Mouse (Mus musculus): ENCODE measurements at regions not wholly inside any gene's neighbourhood (a gene's known extent, or its start where the extent isn't known, plus 50 kb on each side); places are given as distances from the start of the nearest gene placed in this dataset.

DNA sequence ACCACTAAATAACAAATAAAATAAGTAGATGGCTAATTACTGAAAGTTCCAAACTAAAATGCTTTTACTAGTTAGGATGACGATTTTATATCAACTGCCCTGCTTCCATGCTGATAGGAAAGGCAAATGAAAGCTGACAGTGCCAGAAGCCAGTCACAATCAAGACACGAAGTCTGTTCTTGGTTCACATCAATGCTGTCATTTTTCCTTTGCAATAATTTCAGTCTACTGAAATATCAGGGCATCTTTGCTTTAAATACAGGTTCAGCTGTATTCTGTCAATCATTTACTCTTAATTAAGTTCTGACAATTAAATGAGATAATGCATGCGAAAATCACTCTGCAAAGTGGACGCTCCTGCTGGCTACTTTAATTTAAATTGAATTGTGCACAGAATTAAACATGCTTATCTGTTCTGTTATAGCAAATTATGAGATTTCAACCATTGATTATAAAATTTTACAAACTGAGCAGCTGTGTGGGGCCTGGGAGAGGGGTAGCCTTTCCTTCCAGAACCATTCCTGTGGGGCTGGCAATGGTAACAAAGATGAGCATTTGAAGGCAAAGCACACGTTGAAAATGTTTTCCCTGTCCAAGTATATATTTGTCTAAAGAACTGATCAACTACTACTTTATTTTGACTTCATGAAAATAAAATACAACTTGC lies 160.1 kb upstream of the Cttnbp2 start:
- no peak for DNase-seq (ENCODE audit: low read depth, low spot score)

DNA sequence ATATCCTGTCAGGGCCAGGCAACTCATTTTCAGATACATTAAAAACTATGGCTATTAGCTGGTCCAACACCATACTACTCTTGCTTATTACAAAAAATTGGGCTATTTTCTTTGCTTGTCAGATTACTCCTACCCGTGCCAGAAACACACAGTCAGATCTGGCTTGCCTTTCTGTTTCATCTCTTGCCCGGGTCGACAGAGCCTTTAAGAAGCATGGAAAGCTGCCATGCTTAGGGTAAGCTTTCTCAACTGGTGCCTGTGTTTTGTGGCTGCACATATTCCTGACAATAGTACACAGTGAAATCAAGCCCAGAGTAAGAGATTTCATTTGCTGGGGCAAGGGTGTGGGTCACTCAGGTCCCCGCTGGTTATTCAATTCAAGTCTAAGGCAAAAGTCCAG lies 162.5 kb upstream of the Cttnbp2 start:
- DNase-seq (ENCODE audit: low read depth, low spot score), result no peak

DNA sequence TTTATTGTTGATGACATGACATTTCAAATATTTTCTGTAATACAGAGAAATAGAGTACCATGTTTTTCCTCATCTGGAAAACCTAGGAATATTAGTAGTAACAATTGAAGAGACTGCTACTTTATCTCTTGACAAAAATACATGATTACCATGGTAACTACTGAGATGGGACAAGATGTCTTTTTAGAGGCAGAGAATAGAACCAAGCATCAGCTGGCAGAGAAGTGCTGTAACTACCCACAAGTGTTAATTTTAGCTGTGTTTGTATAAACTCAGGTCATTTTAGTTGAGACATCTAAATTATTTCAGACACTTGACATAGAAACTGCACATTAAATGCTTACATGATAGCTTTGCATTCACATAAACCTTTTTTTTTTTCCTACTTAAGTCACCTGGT lies 166.1 kb upstream of the Cttnbp2 start:
- DNase-seq (ENCODE audit: low read depth, low spot score), result no peak

DNA sequence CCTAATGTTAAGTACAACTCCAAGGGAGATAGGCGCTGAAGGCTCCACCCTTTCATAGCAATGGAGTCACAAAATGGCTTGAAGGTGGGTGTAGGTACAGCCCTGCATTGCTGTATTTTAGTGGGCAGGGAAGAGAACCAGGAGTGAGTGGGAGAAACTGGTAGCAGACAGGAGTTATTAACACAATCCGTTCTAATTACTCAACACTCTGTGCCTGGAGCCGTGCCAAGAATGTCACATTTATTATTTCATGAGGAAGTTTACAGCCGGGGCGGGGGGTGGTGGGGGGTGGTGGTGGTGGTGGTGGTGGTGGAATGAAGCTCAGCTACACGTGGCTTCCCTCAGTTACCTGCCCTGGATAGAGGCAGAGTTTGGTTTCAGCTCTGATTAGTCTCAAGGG lies 166.3 kb upstream of the Lsm8 start:
- no peak for DNase-seq (ENCODE audit: low read depth, low spot score)

DNA sequence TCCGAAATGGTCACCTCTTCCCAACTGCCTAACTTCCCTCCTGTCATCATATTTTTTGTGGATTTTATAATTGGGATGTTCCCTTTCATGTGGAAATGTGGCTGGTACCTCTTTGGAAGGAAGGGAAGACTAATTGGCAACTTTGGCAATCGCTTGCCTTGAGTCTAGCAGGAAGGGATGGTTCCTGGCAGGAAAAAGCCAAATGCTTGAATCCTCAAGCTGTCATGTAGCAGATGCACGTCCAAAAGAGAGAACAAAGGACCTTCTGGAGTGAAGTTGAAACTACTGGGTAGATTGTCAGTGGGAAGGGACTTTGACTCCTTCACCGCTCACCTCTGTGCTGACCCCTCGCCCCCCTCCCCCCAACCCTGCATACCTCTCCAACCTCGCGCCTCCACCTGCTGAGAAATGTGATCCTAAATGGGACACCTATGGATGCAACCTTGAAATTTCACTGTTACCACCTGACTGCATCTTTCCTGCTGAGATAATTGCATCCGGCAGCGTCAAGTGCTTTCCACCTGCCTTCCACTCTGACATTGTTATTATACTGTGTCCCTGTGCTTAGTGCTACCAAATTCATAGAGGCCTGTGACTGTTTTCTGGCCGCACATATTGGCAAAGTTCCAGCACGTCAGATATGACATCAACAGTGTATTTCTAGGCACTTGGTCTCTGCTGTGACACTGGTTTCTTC lies 159.6 kb upstream of the Lsm8 start:
- DNase-seq (ENCODE audit: low read depth, low spot score), result no peak

DNA sequence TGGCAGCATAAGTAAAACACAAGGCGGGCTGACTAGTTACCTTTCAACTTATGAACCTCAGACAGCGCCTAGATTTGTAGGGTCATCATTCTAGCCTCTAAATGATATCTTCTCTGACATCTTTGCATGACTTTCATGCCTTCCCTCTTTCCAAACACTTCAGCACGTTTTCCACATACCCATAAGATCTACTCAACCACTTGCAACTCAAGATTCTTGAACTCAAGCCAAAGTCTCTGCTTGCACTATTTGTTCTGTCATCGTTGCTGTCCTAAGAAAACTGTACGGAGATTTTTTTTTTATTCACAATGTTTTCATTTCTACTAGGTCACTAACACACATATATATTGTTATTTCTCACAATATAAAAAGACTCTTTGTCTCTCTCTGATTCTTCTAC lies 150.8 kb upstream of the Lsm8 start:
- no peak for DNase-seq (ENCODE audit: low read depth, low spot score)

DNA sequence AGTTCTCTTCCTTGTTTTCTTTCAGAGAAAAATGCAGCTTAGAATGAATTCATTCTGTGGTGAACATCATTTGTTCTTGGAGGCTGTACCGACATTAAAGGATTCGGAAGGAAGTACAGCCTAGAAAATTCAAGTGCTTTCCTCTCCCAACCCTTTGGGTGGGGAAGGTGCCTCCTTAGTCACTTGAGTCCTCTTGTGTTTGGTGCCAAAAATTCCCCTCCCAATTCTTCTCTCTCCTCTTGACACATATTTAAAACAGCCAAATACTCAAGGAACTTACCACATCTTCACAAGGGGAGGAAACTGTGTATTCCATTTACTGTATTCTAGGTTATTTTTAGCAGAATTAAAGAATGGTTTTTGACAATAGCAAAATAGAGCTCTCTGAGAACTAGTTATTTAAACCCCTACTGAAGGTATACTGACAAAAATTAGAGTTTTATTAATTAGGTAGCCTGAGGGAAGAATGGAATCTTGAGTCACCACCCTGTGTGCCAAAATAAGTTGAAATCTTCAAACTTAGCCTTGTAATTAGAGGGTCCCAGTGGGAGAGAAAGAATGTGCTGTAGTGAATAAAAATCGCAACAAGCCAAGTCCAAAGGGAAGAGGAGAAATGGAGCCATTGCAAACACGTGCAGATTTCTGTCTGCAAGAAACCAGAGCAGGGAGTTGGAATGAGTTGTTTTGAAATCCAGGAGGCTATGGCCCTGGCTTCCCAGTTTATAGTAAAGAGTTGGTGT lies 149.2 kb upstream of the Lsm8 start:
- no peak for DNase-seq (ENCODE audit: low read depth, low spot score)

DNA sequence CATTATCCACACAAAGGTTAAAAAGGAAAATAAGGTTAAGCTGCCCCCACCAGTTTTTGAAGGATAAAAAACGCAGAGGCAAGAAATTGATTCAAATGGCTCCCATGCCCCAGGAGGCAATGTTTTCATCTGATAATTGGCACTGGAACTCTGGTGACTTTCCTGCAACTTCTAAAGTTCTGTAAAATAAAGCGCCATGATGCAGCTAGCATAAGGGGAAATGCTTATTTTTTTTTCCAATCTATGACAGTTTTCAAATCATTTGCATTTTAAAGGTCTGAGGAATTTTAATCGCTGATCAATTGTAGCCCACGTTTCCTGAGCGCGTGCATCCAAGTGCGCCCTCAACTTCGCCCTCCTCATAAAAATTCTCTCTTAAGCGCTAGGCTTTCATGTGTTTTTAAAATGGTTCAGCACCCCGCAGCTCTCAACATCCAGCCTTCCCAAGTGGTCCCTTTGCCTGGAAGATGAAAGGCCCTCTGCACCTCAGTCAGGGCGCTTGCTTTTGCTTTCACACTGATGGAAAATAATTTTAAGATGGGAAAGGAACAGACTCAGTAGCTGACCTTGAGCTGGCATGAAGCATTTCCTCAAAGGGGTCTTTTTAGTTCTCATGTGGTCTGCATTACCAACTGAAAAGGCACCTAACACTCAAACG lies 148.5 kb upstream of the Lsm8 start:
- no peak for DNase-seq (ENCODE audit: low read depth, low spot score)

DNA sequence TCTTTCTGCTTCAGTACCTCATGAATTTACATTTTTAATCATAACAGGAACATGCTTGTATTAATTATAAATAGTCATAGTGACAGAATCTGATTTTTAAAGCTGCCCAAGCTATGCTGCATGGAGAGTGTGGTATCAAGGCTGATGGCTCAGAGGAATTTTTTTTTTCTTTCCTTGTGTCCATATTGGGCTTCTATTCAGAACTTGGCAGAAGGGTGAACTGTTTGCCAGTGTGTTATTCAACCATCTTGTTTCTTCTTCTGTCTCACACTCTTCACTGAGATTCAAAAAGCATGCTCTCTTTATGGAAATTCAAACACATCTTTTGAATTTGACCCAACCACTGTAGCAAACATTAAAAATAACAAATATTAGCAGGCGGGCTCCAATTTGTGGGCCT lies 137.6 kb upstream of the Lsm8 start:
- DNase-seq (ENCODE audit: low read depth, low spot score), result no peak

DNA sequence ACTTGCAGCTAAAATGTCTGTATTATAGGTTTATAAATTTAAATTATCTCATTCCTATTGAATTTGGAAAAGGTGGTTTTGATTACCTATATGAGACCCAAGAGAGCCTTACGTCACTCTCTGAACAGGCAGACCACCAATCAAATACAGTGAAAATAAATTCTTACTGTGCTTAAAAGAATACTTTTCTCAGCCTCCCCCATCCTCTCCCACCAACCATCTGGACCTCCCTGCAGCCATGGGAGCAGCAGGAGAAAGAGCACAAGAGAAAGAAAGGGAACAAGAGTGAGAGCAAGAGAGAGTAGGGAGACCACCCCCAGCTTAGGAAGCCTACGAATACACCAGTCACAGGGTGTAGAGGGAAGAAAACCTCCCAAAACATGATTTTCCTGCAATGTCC lies 99.5 kb upstream of the Lsm8 start:
- no peak for DNase-seq (ENCODE audit: low read depth, low spot score)

DNA sequence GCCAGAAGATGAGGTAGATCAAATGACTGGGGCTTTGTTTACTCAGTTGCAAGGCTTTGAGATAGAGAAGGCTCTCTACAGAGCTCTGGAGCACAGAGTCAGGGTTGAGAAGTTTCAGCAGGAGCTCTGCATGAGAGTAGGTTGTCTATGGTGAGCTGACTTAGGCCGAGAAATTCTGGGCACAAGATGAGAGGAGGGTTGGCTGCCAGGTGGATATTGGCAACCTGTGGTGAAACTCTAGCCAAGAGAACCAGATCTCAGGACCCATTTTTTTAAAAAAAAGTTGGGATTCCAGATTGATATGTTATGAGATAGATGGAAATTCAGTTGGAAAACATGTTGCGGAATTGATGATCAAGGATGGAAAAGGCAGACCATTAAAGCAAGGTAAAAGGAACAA lies 83.8 kb upstream of the Lsm8 start:
- no peak for DNase-seq (ENCODE audit: low read depth, low spot score)

DNA sequence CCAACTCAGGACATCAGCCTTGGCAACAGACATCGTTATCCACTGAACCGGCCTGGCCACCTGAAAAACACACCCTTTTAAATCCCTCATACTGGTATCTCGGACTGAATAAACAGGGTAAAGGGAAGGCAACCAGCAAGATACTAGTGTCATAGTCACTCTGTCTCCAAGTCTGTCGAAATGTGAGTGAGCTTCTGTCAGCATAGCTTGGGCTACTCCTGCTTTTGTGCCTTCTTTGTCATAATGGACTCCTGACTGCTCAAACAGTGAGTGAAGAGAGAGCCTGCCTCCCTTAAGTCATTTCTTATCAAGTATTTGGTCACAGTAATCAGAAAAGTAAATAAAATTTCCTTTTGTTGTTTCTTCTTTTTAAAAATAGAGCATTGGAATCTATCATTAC lies 53.0 kb upstream of the Lsm8 start:
- no peak for DNase-seq (ENCODE audit: low read depth, low spot score)

DNA sequence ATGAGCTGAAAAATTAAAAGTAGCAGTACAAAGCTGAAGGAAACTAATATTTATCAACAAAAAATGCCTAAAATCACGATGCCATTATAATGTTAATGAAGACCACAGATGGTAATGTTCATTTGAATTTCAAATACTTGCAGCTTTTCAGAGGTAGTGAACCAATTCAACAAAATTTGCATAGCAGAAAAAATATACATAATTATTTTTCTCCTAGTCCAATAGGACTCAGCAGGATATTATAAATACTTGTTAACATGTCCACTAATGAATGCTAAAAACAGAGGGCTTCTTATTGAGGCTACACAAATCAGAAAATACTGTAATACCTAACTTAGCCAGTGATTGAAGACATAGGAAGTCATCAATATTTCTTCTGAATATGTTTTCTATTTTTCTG lies 52.5 kb upstream of the Lsm8 start:
- no peak for DNase-seq (ENCODE audit: low read depth, low spot score)

DNA sequence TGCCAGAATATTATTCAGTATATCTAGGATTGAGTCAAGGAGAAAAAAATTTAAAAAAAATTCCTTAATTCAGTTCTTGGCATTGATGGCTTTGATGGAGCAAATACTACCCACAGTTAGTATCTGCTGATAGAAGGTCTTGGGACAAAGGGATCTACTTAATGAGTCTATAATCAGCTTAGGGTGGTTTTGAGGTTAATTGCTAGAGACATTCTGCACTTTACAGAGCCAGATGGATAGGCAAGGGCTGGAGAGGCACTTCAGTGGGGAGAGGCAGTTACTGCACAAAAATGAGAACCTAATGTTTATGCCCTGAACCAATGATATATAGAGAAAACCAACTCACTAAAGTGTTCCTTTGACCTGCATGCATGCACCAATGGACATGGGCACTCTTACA lies 51.8 kb upstream of the Lsm8 start:
- peak; percentile 74 for DNase-seq (ENCODE audit: low read depth, low spot score)

Data from retina, adult 2 months (tissue).